Mouse (Mus musculus): ENCODE data around the gene Ddx58. TPM values are rescaled to one million over a fixed set of nuclear protein-coding genes. Genes with fewer than 3 reads are reported as not detected.

Gene Ddx58
- 100 to 1,000 TPM in 1 of 2 experiments, 10 to 100 TPM in 1; 85.3 to 103 TPM for polyA plus RNA-seq (2017; shearing (Covaris generic))

DNA sequence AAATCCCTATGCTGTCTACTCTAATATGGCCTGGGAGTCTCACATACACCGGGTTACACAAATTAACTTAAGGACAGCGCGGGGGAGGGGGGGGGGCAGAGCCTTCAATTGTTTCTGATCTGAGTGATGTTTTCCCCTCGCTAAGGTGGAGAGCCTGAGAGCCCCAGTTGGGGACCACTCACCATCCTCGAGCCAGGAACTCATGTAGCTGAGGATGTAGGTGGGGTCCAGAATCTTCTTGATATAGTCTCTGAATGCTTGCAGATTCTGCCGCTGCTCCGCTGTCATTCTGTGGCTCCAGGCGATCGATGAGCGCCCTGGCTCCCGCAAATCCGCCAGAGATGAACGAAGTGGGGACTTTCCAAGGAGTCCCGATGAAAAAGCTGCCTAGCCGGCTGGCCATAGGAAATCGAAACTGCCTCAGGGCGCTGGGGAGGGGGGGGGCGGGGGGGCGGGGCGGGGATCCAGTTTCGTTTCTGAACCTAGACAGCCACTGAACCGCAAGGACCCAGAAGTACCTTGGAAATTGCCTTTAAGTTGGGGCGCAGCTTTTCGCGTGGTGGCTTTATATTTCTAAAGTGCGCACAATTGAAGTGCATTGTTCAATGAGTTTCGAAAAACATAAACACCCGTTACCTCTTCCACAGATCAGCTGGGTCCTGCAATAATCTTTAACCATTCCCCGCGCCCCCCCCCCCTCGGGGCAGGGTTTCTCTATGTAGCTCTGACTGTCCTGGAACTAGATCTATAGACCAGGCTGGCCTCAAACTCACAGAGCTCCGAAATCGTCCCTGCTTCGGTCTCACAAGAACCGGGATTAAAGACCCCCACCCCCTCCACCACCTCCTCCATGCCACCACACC is at the start of gene Ddx58:
Ddx58 (minus strand) TSS at position 420 of the 863 bp plus-strand sequence.
- peak; percentile 64 for ATAC-seq

DNA sequence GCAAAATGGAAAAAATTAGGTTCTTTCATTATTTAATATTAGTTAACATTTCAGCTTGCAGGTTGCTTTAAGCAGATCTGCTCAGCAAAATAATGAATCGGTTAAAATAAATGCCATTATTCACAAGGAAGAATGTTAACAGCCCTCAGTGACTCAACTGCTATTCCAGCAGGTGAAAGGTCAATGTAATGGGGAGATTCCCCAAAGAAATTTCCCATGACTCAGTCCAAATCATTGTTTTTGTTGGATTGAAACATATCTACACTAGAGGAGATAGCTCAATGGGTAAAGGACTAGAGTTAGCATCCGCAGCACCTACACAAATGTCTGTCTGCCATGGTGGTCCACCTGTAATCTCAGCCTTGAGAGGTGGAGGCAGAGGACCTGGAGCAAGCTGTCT is 49.4 kb upstream of the Ddx58 start:
- no peak for ATAC-seq

DNA sequence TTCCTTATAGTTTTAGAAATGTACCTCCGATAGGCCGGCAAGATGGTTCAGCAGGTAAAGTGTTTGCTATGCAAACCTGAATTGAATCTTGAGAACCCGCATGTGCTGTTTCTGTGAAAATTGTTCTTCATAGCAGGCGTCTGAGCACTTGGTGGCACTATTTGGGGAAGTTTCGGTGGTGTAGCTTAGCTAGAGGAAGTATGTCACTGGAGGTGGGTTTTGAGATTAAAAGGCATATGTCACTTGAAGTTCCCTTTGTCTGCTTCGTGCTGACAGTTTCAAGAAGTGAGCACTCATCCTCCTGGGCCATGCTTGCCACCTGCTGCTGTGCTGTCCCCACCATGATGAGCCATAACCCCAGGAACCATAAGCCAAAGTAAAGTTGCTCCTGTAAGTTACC is 47.8 kb upstream of the Ddx58 start:
- ATAC-seq, result no peak

DNA sequence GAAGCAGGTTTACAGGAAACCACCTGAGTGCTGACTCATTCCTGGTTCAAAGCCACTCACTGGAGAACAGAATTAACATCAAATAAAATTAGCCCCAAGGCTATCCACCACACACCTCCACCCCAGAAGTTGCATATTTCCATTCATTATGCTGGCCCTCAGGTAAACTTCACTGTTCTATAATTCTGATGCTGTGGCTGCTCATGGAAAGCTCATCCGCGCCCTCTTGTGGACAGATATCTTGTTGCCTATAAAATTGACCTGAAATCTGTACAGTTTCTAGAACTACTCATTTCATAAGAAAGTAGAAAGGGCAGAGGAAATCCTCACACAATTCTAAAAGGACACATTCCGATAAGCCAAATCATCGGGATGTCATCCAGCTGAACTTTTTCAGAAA is 46.0 kb upstream of the Ddx58 start:
- ATAC-seq, result peak; percentile 90

DNA sequence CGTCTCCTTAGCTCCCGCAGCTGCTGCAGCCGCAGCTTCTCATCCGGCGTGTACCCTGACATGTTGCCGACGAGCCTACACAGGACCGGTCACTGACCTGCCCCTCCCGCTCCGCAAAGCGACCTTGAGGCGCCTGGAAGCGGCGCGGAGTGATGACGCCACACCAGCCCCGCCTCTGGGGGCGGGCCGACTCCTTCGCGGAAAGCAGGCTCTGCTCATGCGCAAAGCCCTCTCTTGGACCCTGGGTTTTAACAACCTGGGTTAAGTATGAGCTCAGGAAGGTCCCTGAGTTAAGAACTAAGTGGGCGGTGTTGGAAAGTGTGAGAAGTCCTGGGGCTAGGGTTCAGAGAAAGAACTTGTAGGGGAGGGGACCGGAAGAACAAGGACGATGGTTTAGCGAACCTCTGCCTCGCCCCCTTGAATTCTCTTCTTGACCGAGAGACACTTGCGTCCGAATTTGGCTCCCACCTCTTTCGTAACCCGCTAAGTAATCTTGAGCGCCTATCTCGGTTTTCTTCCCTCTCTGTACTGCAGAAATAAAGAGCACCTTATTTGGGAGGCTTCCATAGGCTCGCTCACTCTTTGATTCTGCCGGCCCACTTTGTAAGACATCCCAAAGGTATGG is 39.8 kb upstream of the Ddx58 start, which contains the start of gene Ndufb6:
Ndufb6 (minus strand) TSS at position 146 of the 625 bp plus-strand sequence.
- peak; percentile 83 for ATAC-seq

DNA sequence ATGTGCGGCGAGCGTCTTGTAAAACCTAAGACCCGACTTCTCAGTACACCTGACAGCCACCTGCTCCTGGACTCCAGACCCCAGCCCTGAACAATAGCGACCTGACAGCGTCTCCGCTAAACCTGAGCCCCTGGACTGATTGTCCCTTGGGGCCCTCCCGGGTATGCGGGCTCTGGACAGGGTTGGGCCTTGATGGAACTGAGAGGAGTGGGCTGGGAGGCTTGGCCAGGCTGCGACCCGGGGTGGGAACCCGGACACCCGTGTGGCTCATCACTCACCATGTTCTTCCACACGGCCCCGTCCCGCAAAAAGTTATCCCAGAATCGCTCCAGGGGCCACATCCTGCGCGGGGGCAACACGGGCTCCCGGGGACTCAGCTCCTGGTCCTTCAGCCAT is 39.2 kb upstream of the Ddx58 start:
- ATAC-seq, result no peak

DNA sequence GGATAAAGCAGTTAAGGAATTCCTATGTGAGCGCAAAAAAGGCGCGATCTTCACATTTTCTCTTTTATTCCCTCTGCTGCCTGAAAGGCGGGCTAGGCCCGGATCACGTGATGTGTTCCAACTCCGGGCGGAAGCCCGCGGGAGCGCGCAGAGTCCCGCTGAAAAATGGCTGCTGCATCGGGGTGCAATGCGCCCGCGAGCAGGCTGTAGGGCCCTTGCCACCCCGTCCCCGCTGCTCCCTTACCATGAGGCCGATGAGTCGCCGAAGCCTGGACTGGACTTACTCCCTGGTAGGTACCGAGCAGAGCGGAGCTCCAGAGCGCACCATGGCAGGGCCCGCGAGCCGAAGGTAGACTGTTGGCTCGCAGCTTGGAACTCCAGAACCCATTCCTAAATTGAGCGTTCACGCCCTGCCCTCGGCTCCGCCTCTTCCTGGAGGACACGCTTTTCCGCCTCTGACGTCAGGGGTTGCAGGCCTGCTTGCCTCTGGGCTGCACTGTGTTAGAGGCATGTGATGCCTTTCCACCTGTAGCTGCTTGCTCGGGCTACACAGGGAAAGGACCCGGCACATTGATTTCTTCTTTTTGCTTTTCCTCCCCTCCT is 29.9 kb upstream of the Ddx58 start, which contains the start of the genes Smim27 and Topors:
Smim27 (plus strand) TSS at position 150 of the 603 bp plus-strand sequence.
Topors (minus strand) TSS at position 421 of the 603 bp plus-strand sequence.
- peak; percentile 90 for ATAC-seq

DNA sequence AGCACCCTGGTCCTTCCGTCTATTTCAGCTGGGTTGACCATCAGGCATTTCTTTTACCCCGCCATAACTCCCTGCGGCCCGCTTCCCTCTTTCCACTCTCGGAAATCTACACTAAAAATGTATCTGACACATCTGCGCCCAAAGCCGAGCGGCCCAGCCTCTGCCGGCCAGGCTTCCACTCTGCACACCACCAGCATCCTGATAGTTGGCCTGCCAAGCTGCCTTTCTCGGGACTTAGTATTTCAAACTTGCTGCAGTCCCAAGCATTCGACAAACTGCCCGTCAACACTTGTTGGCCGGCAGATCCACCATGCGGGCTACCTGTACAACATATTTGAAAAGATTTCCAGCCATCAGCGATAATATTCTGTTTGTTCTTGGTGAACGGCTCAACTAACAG is 29.2 kb upstream of the Ddx58 start:
- peak; percentile 7 for ATAC-seq

DNA sequence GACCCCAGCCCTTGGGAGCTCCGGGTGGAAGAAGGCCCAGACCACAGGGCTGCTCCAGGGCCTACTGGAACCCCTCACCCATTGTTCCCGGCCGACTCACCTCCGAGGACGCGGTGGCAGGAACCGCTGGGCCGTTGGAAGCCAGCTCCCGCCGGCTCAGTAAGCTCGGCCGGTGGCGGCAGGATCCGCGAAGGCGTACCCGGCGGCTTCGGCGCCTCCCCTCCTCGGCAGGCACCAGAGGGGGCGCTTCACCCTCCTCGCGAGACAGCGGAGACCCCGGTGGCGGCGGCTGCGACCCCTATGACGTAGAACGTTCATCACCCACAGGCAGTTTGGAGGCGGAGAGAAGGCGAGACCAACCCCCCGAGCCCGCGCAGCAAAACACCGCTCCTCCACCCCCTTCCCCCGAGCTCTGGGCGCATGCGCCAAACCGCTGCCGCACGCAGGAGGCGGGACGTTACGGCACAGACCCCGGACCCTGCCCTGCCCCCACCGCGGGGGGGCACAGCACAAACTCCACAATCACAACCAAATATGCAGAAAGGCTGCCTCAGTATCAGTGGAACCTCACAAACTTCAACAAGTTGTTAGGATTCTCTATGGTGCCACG is 28.7 kb upstream of the Ddx58 start:
- peak; percentile 48 for ATAC-seq

DNA sequence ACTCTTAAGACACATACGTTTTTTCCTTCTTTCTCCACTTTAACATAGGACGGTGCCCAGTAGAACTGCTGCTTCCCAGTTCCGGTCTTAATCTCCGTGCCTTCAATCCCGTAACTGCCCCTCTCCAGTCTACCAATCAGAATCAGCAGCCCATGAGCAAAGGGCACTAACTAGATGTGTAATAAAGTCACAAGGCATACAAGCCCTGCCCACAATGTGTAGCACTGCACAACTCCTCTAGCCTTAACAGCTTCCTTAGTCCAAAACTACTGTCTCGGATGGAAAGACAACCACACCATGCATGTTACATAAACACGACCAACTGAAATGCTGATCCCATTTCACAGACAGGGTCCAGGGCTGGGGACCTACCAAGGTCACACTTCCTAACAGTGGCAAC is 28.1 kb upstream of the Ddx58 start:
- no peak for ATAC-seq

DNA sequence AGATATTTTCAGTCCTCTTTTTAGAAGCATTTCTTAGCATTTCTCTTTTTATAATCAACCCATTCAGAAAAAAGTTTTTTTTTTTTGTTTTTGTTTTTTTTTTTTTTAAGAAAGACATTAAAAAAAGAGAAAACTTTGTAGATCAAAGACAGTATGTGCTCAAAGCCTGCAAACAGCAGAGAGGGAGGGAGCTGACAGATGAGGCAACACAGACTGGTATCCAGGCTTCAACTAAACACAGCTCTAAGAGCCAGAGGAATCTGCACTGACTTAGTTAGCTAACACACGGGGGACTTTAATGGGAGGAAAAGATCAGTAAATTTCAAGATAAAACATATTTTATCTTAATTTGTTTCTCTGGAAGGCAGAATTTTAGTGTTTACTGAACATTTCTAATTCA is 24.7 kb upstream of the Ddx58 start:
- no peak for ATAC-seq

DNA sequence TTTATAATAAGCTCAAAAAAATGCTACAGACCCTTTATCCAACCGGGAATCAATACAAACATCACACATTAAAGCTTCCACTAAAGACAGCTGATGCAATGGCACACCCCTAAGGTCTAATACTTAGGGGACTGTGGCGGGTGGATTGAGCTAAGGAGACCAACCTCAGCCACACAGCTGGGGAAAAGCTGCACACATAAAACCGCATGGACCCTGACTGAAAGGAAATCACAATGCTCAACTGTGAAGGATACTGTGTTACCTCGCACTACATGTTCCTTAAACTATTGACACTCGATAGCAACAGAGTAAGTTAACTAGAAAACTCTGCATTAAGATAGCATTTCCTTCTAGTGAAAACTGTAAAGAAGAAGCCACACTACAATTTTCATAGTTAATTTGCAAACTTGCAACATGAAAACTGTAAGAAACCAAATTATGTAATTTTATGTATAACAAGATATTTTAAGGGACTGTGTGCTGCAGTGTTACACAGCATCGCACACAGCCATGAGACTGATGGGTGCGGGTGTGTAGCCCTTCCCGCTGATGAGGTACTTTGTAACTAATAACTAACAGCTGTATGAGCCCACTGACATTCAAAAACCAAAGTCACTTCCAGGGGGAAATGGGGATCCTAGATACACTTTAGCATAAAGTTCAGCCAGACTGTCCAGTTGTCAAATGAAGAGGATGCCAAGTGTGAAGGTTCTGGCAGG is 14.9 kb upstream of the Ddx58 start:
- no peak for ATAC-seq

DNA sequence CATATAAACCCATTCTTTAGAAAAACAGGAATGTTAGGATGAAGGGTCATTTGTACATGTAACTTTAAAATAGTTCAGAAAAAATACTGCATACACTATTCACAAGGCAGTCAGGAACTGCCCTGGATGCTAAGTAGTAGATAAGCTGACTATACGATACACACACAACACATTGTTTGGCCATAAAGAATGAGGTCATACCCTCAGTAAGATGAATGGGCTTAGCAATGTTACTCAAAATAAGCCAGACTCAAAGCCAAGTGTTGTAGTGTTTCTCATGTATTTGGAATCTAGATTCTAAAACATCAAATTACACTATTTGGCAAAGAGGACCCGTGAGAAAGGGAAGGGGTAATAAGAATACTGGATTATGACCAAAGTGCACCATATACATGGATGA is 14.1 kb upstream of the Ddx58 start:
- no peak for ATAC-seq

DNA sequence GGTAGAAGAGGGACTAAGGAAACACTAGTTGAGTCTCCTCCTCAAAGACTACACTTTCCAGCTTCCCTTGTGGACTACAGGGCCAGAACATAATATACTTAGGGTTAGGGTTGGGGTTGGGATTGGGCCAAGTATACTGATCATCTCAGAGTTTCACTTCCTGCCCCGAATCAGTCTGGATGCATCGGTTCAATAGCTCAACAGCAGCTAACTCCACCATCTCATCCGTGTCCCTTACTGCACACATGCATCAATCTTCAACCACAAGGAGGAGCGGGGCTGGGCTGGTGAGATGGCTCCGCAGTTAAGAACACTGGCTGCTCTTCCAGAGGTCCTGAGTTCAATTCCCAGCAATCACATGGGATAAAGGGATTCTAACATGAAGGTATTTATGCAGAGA is 11.4 kb upstream of the Ddx58 start:
- ATAC-seq, result no peak

DNA sequence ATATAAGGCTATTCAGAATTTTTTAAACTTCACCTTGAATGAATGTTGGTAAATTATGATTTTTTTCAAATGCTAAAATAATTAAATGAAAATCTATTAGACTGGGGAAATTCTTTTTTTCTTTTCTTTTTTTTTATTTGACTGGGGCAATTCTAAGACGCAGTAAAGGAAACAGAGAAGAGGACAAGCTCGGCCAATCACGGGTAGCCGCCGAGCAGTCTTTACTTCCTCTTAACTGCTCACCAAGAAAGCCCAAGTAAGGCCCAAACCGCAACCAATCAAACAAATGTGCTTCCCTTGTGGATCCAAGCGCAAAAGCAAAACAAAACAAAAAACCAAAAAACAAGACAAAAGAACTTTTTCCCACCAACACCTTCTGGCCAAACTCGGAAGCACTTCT is 4.4 kb upstream of the Ddx58 start:
- no peak for ATAC-seq

DNA sequence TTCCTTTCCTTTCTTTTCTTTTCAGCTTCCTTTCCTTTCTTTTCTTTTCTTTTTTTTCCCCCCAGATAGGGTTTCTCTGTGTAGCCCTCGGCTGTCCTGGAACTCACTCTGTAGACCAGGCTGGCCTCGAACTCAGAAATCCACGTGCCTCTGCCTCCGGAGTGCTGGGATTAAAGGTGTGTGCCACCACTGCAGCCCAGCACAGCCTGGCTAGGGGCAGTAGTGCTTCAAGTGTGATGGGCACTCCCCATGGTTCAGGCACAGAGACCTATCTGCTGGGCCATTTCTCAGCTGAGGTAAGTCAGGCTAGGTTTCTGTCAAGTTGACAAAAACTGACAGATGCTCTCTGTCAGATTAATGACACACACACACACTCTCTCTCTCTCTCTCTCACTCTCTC is 3.4 kb upstream of the Ddx58 start:
- ATAC-seq, result no peak

DNA sequence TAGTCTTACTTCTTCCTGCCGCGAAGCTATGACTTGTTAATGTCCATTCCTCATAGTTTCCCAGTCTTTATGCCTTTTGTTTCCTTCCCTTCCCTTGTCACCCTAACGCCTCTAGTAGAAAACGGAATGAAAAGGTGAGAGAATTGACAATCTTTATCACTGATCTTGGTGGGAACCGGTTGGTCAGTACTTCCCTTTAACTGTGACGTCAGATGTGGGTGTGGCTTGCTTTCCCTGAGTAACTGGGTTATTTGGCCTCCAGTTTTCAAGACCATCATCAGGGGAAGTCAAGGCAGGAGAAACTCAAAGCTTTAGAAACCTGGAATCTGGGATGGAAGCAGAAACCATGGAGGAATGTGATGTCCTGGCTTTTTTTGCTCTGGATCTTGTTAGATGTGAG is 2.3 kb upstream of the Ddx58 start:
- ATAC-seq, result no peak

DNA sequence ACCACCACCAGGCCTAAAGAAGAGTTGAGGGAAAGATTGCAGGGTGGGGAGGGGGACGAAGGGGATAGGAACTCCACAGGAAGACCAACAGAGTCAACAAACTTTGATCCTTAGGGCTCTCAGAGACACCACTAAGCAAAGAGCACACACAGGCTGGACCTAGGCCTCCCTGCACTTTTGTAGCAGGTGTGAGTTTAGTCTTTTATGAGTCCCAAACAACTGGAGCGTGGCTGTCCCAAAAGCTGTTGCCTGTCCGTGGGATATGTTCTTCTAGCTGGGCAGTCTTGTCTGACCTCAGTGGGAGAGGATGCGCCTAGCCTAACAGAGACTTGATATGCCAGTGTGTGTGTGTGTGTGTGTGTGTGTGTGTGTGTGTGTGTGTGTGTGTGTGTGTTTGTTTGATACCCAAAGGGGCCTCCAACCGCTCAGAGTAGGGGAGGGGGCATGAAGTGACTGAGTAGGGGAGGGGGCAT is 680 bp upstream of the Ddx58 start:
- ATAC-seq, result no peak

DNA sequence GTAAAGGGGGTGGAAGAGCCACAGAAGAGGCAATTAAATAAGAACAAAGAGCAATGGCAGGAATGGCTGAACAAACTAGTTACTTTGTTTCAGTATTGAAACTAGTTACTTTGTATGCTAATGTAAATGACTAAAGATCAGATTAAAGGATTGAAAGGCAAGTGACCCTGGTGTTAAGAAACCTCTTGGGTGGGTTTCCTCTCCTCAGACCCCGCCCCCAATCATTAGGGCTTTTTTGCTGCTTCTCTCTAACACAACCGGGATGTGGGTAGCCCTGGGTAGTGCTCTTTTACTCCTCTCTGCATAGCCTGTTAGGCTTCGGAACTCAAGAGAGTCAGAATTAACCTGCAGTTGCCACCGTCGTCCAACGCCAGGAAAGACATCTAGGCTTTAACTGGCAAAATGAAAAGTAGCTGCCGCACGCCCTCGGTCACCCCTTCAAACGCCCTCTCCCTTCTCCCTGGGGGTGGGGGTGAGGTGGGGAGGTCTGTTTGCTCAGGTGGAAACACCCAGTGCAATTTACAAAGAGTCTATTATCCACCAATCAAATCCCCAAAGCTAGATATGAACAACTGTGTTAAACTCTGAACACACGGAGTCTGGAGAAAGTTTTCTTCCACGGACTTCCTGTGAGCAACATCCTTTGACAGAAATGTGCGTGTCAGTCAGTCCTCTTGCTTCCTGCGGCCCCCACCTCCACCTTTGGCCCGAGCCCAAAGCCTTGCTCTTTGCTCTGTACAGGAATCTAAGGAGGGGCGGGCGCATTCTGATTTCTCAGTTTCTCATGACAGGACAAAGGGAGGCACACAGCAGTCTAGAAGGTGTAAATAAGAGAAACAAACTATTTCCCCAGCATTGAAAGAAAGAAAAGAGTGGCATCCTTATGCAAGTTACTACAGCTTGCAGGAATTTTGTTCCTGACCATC is 882 bp downstream of the Ddx58 start:
- ATAC-seq, result peak; percentile 82

DNA sequence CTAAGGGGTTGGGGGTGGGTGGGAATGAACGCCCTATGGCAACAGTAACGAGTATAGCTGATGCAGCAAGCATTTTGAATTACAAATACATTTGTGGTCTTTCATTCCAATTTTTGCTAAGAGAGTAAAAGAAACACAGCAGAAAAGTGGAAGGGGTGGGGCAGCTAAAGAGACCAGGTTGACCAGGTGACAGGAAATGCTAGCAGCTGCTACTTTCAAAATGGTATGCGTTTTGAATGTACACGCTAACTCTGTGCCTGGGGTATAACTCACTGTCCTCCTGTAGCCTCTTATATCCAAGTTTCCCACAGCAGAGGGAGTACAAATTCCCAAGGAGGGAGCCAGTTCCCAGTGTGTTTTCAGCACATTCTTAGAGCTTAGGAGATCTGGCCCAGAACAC is 2.8 kb downstream of the Ddx58 start:
- no peak for ATAC-seq

DNA sequence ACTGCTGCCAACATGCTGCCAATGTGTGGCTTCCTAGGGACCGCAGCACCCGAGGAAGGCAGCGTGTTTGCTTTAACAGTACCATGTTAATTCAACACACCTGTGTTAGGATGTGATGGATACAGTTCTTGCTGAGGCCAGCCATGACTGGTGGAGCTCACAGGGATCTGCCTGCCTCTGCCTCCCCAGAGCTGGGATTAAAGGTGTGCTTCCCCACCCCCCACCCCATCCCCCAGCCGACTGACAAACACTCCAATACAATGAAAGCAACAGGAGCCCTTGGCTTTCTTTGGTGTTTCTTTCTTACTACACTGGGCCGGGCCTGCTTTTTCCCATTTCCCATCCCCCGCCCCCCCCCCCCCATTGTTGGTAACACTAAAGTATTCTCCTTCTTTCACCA is 5.4 kb downstream of the Ddx58 start:
- ATAC-seq, result no peak
